Mouse (Mus musculus) embryonic facial prominence, embryonic 14.5 days (tissue): ENCODE measurements around the gene Cacna1f. TPM values are rescaled to one million over a fixed set of nuclear protein-coding genes. Genes with fewer than 3 reads are reported as not detected.

Source experiments
- ATAC-seq: fragments of 200-750 bp; cut with Nextera tagmentation; 2 replicates; pipeline ENCODE4 v1.8.0; 2017; ENCODE audit warnings: low read depth, moderate number of reproducible peaks, moderate TSS enrichment
- DNase-seq: peaks from one replicate; pipeline ENCODE4 v3.0.0-alpha.2; 2015; ENCODE audit warnings: low spot score
- H3K27ac ChIP-seq: fragments of 300-500 bp; sonication (generic); replicated peaks from 2 replicates; pipeline ENCODE4 v1.5.1; 2014; ENCODE audit warnings: low read depth, mild to moderate bottlenecking, low read length, moderate library complexity
- H3K27me3 ChIP-seq: fragments of 300-500 bp; sonication (generic); replicated peaks from 2 replicates; pipeline ENCODE4 v1.6.1; 2014; ENCODE audit warnings: low read length; ENCODE audit not compliant: control insufficient read depth, insufficient read depth
- H3K36me3 ChIP-seq: fragments of 300-500 bp; sonication (generic); 2 replicates; pipeline ENCODE4 v1.6.1; 2014; ENCODE audit warnings: low read length, mixed read lengths; ENCODE audit not compliant: control insufficient read depth, insufficient read depth
- H3K4me1 ChIP-seq: fragments of 300-500 bp; sonication (generic); 2 replicates; pipeline ENCODE4 v1.6.1; 2014; ENCODE audit warnings: antibody characterized with exemption, low read length; ENCODE audit not compliant: control insufficient read depth, insufficient read depth
- H3K4me2 ChIP-seq: fragments of 300-500 bp; sonication (generic); 2 replicates; pipeline ENCODE4 v1.6.1; 2014; ENCODE audit warnings: low read depth, mild to moderate bottlenecking, low read length, moderate library complexity, mixed read lengths
- H3K4me3 ChIP-seq: fragments of 300-500 bp; sonication (generic); 2 replicates; pipeline ENCODE4 v1.5.1; 2014; ENCODE audit warnings: low read depth, mild to moderate bottlenecking, low read length
- H3K9ac ChIP-seq: fragments of 300-500 bp; sonication (generic); 2 replicates; pipeline ENCODE4 v1.6.1; 2014; ENCODE audit warnings: low read depth, mild to moderate bottlenecking, low read length, moderate library complexity, mixed read lengths
- H3K9me3 ChIP-seq: fragments of 300-500 bp; sonication (generic); 2 replicates; pipeline ENCODE4 v1.6.1; 2016; ENCODE audit warnings: low read length; ENCODE audit not compliant: control insufficient read depth
- WGBS: fragments of 180-500 bp; shearing (Covaris S2); extraction: QIAGEN DNeasy Blood & Tissue Kit; methylation state at CpG from one replicate; pipeline ENCODE4 v1.1.7; 2014; 5-methylcytosine and 5-hydroxymethylcytosine counted together
- polyA plus RNA-seq: library from polyadenylated mRNA; unstranded; fragments of >200 nt; fragmentation: Nextera tagmentation; extraction: Ambion mirVana; gene quantifications from 2 replicates; pipeline ENCODE4 v1.2.1, GENCODE M21; 2014

Gene Cacna1f
- polyA plus RNA-seq, 1 experiment from 2014 or later, result 0.04 TPM

GRCm38 (mm10) chrX:7664791-7665190 is 57.9 kb downstream of the Cacna1f start:
- DNase-seq (no peak), ATAC-seq (no peak)
- no peak overlapping the region for H3K9ac ChIP-seq
- no peak overlapping the region for H3K4me3 ChIP-seq
- peaks cover 11% of the 10 kb centered on the region; the same call in 1 of the 2 replicates for H3K36me3 ChIP-seq
- H3K4me1 ChIP-seq, result no peaks in the 10 kb centered on the region
- no peaks in the 10 kb centered on the region for H3K9me3 ChIP-seq
- H3K4me2 ChIP-seq, result no peak overlapping the region
- H3K27me3 ChIP-seq, result no peaks in the 10 kb centered on the region
- 92% methylated on average over 11 of the region's 11 CpGs for WGBS
- H3K27ac ChIP-seq, result no peak overlapping the region

DNA sequence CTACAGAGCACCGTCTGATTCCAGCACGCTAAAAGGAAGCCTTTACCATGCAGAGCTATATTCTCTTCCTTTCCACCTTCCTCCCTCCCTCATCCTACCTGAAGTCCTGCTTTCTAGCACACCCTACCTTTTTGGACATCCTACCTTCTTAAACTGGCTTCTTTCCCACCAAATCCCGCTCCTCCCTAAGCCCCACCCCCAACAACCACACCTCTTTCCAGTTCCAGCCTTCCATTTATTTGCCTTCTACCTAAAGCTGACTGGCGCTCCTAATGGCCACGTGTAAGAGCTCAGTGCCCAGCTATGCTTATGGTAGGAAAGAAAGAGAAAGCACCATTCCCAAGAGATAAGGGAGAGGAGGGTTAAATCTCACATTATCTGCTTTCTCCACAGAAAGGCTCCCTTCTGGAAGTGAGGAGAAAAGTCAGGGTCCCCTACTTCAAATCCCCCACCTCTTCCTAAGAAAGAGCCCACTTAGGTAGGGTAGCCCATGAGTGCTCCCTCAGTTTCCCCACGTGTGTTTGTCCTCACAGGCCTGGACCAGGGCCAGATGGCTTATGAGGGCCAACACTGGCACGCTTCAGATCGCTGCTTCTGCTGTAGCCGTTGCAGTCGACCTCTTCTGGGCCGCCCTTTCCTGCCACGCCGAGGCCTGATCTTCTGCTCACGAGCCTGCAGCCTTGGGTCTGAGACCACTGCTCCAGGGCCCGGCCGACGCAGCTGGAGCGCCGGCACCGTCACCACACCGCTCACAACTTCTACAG is 59.0 kb downstream of the Cacna1f start:
- 82% methylated on average over 21 of the region's 21 CpGs for WGBS
- Histone ChIP-seq H3K27me3 (no peaks in the 10 kb centered on the region), H3K36me3 (peaks cover 11% of the 10 kb centered on the region; the same call in 1 of the 2 replicates), H3K9me3 (no peaks in the 10 kb centered on the region), H3K27ac (no peak overlapping the region), H3K9ac (no peak overlapping the region), H3K4me2 (no peak overlapping the region), H3K4me1 (no peaks in the 10 kb centered on the region), H3K4me3 (no peak overlapping the region)
- DNase-seq (no peak), ATAC-seq (no peak)

- Histone ChIP-seq H3K9me3 (no peaks in the 10 kb centered on the region), H3K36me3 (peaks cover 11% of the 10 kb centered on the region; the same call in 1 of the 2 replicates), H3K27me3 (no peaks in the 10 kb centered on the region), H3K27ac (peak overlapping the region; percentile 67), H3K4me1 (no peaks in the 10 kb centered on the region), H3K4me2 (peak overlapping the region; percentile 55), H3K9ac (peak overlapping the region; percentile 64), H3K4me3 (peak overlapping the region; percentile 49)
- WGBS, result 25% methylated on average over 9 of the region's 19 CpGs
- DNase-seq (peak; percentile 76), ATAC-seq (peak; percentile 75)
These were observed 63.6 kb downstream of the Cacna1f start for GRCm38 (mm10) chrX:7670390-7670881.

DNA sequence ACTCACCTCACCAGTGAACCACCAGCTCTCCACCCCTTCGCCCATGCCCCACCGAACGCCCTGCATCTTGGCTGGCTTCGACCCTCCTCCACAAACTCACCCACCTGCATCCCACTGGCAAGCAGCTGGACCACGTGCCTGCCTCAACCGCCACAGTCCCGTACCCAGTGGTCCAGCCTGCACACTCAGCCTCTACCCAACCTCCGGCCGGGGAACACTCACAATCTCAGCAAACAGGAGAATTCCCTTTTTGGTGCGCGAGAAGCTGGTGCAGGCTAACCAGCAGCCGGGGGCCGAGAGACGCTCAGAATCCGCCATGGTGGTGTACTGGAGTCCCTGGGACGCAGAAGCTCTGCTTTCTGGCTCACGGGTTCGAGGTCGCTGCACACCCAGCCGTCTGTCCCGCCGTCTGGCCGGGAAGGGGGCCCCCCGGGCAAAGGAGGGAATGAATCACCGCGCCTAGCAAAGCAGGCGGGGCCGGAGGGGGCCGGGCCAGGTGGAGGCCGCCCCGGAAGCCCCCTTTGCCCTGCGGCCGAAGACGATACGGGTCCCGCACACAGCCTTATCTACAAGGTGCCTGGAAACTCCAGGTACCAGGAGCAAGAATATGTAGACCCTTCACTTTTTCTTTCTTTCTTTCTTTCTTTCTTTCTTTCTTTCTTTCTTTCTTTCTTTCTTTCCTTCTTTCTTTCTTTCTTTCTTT is 64.2 kb downstream of the Cacna1f start, which contains the start of gene Plp2:
Plp2 (minus strand) TSS at position 470 of the 703 bp plus-strand sequence.
- ATAC-seq, result peak; percentile 45; the same call in 1 of the 2 replicates

GRCm38 (mm10) chrX:7672739-7673138 is 65.9 kb downstream of the Cacna1f start:
- H3K9ac ChIP-seq, result no peak overlapping the region
- WGBS, result 60% methylated on average over 6 of the region's 6 CpGs
- H3K4me3 ChIP-seq, result no peak overlapping the region
- H3K27ac ChIP-seq, result no peak overlapping the region
- ATAC-seq (no peak), DNase-seq (no peak)
- H3K27me3 ChIP-seq, result no peaks in the 10 kb centered on the region
- no peaks in the 10 kb centered on the region for H3K36me3 ChIP-seq
- H3K4me1 ChIP-seq, result no peaks in the 10 kb centered on the region
- no peaks in the 10 kb centered on the region for H3K9me3 ChIP-seq
- H3K4me2 ChIP-seq, result no peak overlapping the region

More for the DNA sequence above, 64.2 kb downstream of the Cacna1f start, which contains the start of gene Plp2:
- Histone ChIP-seq H3K4me3 (peak within 1 kb of the TSS; percentile 49), H3K9ac (peak within 1 kb of the TSS; percentile 64), H3K36me3 (peaks cover 10% of the 10 kb centered on the region; the same call in 1 of the 2 replicates), H3K4me1 (no peaks in the 10 kb centered on the region), H3K9me3 (no peaks in the 10 kb centered on the region), H3K27me3 (no peaks in the 10 kb centered on the region), H3K27ac (peak within 1 kb of the TSS; percentile 67), H3K4me2 (peak within 1 kb of the TSS; percentile 55)
- DNase-seq, result peak; percentile 46
- 16% methylated on average over 23 of the region's 36 CpGs for WGBS

DNA sequence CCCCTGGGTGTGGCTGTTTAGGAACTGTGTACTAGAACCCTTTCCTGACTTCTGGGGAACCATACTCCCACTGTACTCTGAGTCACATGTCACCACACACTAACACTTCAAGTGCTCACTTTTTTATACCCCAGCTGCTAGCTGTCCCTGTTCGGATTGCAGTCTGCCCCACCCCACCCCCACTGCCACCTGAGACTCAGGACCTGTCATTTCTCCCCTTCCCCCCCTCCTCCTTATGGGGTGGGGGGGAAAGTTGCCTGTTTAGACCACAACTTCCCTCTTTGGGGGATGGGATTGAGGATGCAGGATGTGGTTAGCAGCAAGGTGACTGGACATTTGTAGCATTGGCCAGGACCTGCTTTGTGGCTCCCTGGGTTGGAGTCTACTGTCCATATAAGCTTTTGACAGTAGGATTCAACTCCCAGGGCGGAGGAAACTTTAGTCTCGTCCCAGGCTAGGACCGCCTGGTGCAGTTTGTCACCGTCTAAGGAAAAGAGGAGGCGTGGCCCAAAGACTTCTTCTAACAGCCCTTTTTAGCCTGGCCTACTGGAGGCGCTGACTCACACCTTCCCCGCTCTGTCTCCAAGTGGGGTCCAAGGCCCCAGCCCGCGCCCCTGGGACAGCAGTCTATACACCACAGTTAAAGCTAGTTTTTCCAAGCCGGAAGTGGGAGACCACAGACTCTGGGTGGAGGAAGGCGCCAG is 66.8 kb downstream of the Cacna1f start:
- Histone ChIP-seq H3K36me3 (no peaks in the 10 kb centered on the region), H3K4me2 (peak overlapping the region; percentile 53), H3K9me3 (no peaks in the 10 kb centered on the region), H3K27ac (peak overlapping the region; percentile 75), H3K9ac (no peak overlapping the region), H3K4me1 (no peaks in the 10 kb centered on the region), H3K4me3 (peak overlapping the region; percentile 26), H3K27me3 (no peaks in the 10 kb centered on the region)
- WGBS, result 34% methylated on average over 10 of the region's 12 CpGs
- peak; percentile 63 for DNase-seq
- ATAC-seq, result peak; percentile 32; the same call in 1 of the 2 replicates

- no peaks in the 10 kb centered on the region for H3K36me3 ChIP-seq
- DNase-seq (peak; percentile 52), ATAC-seq (peak; percentile 65)
- no peaks in the 10 kb centered on the region for H3K27me3 ChIP-seq
- no peaks in the 10 kb centered on the region for H3K4me1 ChIP-seq
- peak overlapping the region; percentile 75 for H3K27ac ChIP-seq
- peak overlapping the region; percentile 53 for H3K4me2 ChIP-seq
- peak overlapping the region; percentile 47 for H3K9ac ChIP-seq
- H3K4me3 ChIP-seq, result peak overlapping the region; percentile 26
- H3K9me3 ChIP-seq, result no peaks in the 10 kb centered on the region
- WGBS, result 39% methylated on average over 26 of the region's 28 CpGs
These were observed 67.6 kb downstream of the Cacna1f start for GRCm38 (mm10) chrX:7674284-7675000.

- H3K36me3 ChIP-seq, result no peaks in the 10 kb centered on the region
- WGBS, result 21% methylated on average over 10 of the region's 10 CpGs
- peak overlapping the region; percentile 47 for H3K9ac ChIP-seq
- ATAC-seq, result no peak; the same call in 1 of the 2 replicates
- peak overlapping the region; percentile 53 for H3K4me2 ChIP-seq
- H3K9me3 ChIP-seq, result no peaks in the 10 kb centered on the region
- peak overlapping the region; percentile 26 for H3K4me3 ChIP-seq
- no peaks in the 10 kb centered on the region for H3K4me1 ChIP-seq
- DNase-seq, result no peak
- peak overlapping the region; percentile 75 for H3K27ac ChIP-seq
- no peaks in the 10 kb centered on the region for H3K27me3 ChIP-seq
These were observed 68.1 kb downstream of the Cacna1f start for GRCm38 (mm10) chrX:7675001-7675380.
